Mouse (Mus musculus): ENCODE measurements around the gene Ankrd10.

- TF ChIP-seq CTCF (IDR thresholded peaks at IDR 0.05; ENCODE audit: borderline replicate concordance, extremely low read depth, insufficient read depth, insufficient read length) = no peak
- TF ChIP-seq POLR2A (IDR thresholded peaks at IDR 0.05; ENCODE audit: borderline replicate concordance, extremely low read depth, insufficient read depth, insufficient read length, poor library complexity, severe bottlenecking) = no peak
Observed at GRCm38 (mm10) chr8:11625084-11625483, 10.5 kb downstream of the Ankrd10 start.

All from brain, embryonic 14.5 days (tissue).